Mouse (Mus musculus) cortical plate, adult 2 months (tissue): Measurements from ENCODE around the gene Foxc1.

Source experiments
- CTCF ChIP-seq: fragments of 200-500 bp; IDR thresholded peaks from 2 replicates; pipeline ENCODE4 v1.5.1; 2011; ENCODE audit warnings: mild to moderate bottlenecking, control low read depth, low read length; ENCODE audit not compliant: insufficient read depth; ENCODE audit errors: extremely low read depth
- POLR2A ChIP-seq: fragments of 200-500 bp; IDR thresholded peaks from 2 replicates; pipeline ENCODE4 v1.6.1; 2011; ENCODE audit warnings: mild to moderate bottlenecking, low read length, control low read depth; ENCODE audit not compliant: insufficient read depth; ENCODE audit errors: extremely low read depth

- TF ChIP-seq POLR2A = no peak
- no peak for TF ChIP-seq CTCF
Observed at GRCm38 (mm10) chr13:31810693-31811541, 4.5 kb downstream of the Foxc1 start.
